Mouse (Mus musculus) neural tube, embryonic 15.5 days (tissue): ENCODE measurements around the gene Rsrp1. TPM values are rescaled to one million over a fixed set of nuclear protein-coding genes. Genes with fewer than 3 reads are reported as not detected.

Source experiments
- ATAC-seq: fragments of 200-750 bp; cut with Nextera tagmentation; 2 replicates; pipeline ENCODE4 v1.8.0; 2017; ENCODE audit warnings: mild to moderate bottlenecking, moderate TSS enrichment, moderate library complexity; ENCODE audit not compliant: low FRiP score
- H3K27ac ChIP-seq: fragments of 300-500 bp; sonication (generic); replicated peaks from 2 replicates; pipeline ENCODE4 v1.5.1; 2015; ENCODE audit warnings: mild to moderate bottlenecking, inconsistent platforms
- H3K27me3 ChIP-seq: fragments of 300-500 bp; sonication (generic); replicated peaks from 2 replicates; pipeline ENCODE4 v1.6.1; 2015; ENCODE audit warnings: inconsistent platforms
- H3K36me3 ChIP-seq: fragments of 300-500 bp; sonication (generic); 2 replicates; pipeline ENCODE4 v1.6.1; 2015; ENCODE audit warnings: inconsistent platforms
- H3K4me1 ChIP-seq: fragments of 300-500 bp; sonication (generic); 2 replicates; pipeline ENCODE4 v1.6.1; 2015; ENCODE audit warnings: inconsistent platforms
- H3K4me2 ChIP-seq: fragments of 300-500 bp; sonication (generic); 2 replicates; pipeline ENCODE4 v1.6.1; 2015; ENCODE audit warnings: inconsistent platforms, mild to moderate bottlenecking, moderate library complexity
- H3K4me3 ChIP-seq: fragments of 300-500 bp; sonication (generic); replicated peaks from 2 replicates; pipeline ENCODE4 v1.5.1; 2015; ENCODE audit warnings: mild to moderate bottlenecking, inconsistent platforms
- H3K9ac ChIP-seq: fragments of 300-500 bp; sonication (generic); replicated peaks from 2 replicates; pipeline ENCODE4 v1.6.1; 2015; ENCODE audit warnings: mild to moderate bottlenecking, inconsistent platforms
- H3K9me3 ChIP-seq: fragments of 300-500 bp; sonication (generic); replicated peaks from 2 replicates; pipeline ENCODE4 v1.6.1; 2016; ENCODE audit warnings: inconsistent platforms
- WGBS: fragments of 180-500 bp; shearing (Covaris S2); methylation state at CpG from one replicate; pipeline ENCODE4 v1.1.7; 2015; ENCODE audit warnings: mixed read lengths; 5-methylcytosine and 5-hydroxymethylcytosine counted together
- polyA plus RNA-seq: library from polyadenylated mRNA; unstranded; fragments of >200 nt; fragmentation: Nextera tagmentation; extraction: Ambion mirVana; gene quantifications from 2 replicates; pipeline ENCODE4 v1.2.1, GENCODE M21; 2015

The Rsrp1 gene
- polyA plus RNA-seq, 1 experiment from 2014 or later = 502 TPM

- Histone ChIP-seq H3K36me3 (peaks cover 34% of the 10 kb centered on the region), H3K27ac (peak overlapping the region; percentile 96)
Observed at GRCm38 (mm10) chr4:134924019-134924741, 788 bp downstream of the Rsrp1 start.

DNA sequence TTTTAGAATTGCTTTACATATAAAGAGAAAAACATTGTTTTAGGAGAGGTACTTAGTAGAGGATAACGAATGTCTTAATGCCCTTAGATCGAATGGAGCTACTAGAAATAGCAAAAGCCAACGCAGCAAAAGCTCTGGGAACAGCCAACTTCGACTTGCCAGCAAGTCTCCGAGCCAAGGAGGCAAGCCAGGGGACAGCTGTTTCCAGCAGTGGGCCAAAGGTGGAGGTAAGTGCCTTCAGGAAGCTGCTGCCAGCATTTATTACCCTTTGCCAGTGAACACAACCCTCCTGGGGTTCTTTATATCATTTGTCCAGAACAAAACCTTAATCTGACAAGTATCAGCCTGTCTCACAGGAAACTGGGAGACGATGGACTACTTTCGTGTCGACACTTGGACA, 1.8 kb downstream of the Rsrp1 start:
- H3K36me3 ChIP-seq = peaks cover 34% of the 10 kb centered on the region
- no peaks in the 10 kb centered on the region for H3K9me3 ChIP-seq
- no peak overlapping the region for H3K9ac ChIP-seq
- H3K4me3 ChIP-seq = peak overlapping the region; percentile 22
- ATAC-seq = no peak
- H3K4me1 ChIP-seq = peaks cover 34% of the 10 kb centered on the region
- H3K4me2 ChIP-seq = peak overlapping the region; percentile 89
- H3K27me3 ChIP-seq = no peaks in the 10 kb centered on the region
- H3K27ac ChIP-seq = no peak overlapping the region
- 78% methylated on average over 8 of the region's 8 CpGs for WGBS

More at GRCm38 (mm10) chr4:134924019-134924741, 788 bp downstream of the Rsrp1 start:
- ATAC-seq = peak; percentile 33; the same call in 1 of the 2 replicates
- under 1% methylated on average over 75 of the region's 75 CpGs for WGBS
- peak overlapping the region; percentile 99 for H3K4me3 ChIP-seq
- H3K9ac ChIP-seq = peak overlapping the region; percentile 99
- H3K27me3 ChIP-seq = no peaks in the 10 kb centered on the region
- no peaks in the 10 kb centered on the region for H3K9me3 ChIP-seq
- peak overlapping the region; percentile 89 for H3K4me2 ChIP-seq
- H3K4me1 ChIP-seq = peaks cover 32% of the 10 kb centered on the region

DNA sequence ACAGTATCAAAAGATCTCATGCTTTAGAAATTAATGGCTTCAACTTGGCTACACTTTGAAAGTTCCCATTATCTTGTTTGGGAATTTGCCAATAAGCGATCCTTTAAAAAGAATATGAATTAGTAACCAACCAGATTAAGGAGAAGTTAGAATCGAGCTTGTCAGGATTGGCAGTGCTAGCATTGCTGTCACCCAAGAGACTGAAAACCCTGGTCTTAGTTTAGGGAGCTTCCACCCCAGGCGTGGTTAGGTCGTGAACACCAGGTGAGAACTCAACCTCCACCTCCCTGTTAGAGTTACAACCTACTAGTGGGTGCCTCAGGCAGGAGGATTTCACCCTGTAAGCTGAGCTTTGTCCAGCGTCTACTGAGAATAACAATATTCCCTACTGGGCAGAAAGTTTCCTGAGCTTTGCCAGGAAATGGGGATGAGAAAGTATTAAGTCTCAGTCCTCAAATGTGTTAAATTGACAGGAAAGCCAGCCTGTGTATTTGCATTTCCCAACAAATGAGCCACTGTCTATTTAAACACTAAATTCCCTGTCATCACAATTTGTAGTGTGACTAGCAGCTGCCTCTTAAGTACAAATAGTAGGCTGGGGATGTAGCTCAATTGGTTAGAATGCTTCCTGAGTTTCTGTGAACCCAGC, 4.5 kb downstream of the Rsrp1 start:
- Histone ChIP-seq H3K4me2 (no peak overlapping the region), H3K36me3 (peaks cover 38% of the 10 kb centered on the region), H3K9ac (no peak overlapping the region), H3K4me3 (no peak overlapping the region), H3K4me1 (peaks cover 44% of the 10 kb centered on the region), H3K9me3 (no peaks in the 10 kb centered on the region), H3K27ac (no peak overlapping the region), H3K27me3 (no peaks in the 10 kb centered on the region)
- no peak for ATAC-seq
- 79% methylated on average over 5 of the region's 5 CpGs for WGBS

DNA sequence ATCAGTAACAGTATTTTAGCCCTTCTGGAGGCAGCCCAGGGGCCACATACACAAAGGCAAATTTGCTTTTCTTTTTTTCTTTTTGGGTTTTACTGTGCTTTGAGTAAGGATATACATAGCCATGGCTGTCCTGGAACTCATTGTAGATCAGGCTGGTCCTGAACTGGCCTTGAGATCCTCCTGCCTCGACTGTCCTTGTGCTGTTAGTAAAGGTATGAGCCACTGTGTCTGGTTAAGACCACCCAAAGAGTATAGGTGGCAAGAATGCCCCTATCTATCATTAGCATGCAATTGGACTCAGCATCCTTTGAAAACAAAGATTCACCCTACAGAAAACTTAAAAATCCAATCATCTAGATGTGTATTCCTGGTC, 5.1 kb downstream of the Rsrp1 start:
- Histone ChIP-seq H3K4me2 (no peak overlapping the region), H3K9me3 (no peaks in the 10 kb centered on the region), H3K27ac (no peak overlapping the region), H3K4me3 (no peak overlapping the region), H3K4me1 (peaks cover 44% of the 10 kb centered on the region), H3K27me3 (no peaks in the 10 kb centered on the region), H3K36me3 (peaks cover 43% of the 10 kb centered on the region), H3K9ac (no peak overlapping the region)
- no peak for ATAC-seq
- WGBS = 76% methylated on average over 1 of the region's 1 CpGs

- Histone ChIP-seq H3K4me2 (no peak overlapping the region), H3K4me3 (no peak overlapping the region), H3K9me3 (no peaks in the 10 kb centered on the region), H3K36me3 (peaks cover 54% of the 10 kb centered on the region), H3K27ac (no peak overlapping the region), H3K27me3 (no peaks in the 10 kb centered on the region), H3K4me1 (peaks cover 41% of the 10 kb centered on the region), H3K9ac (no peak overlapping the region)
- no peak for ATAC-seq
- WGBS = 75% methylated on average over 4 of the region's 4 CpGs
Observed at GRCm38 (mm10) chr4:134929536-134929935, 6.1 kb downstream of the Rsrp1 start.

- Histone ChIP-seq H3K4me2 (peak overlapping the region; percentile 78), H3K9me3 (no peaks in the 10 kb centered on the region), H3K36me3 (peaks cover 60% of the 10 kb centered on the region), H3K4me3 (peak overlapping the region; percentile 92), H3K9ac (peak overlapping the region; percentile 56), H3K4me1 (peaks cover 36% of the 10 kb centered on the region), H3K27ac (peak overlapping the region; percentile 77), H3K27me3 (no peaks in the 10 kb centered on the region)
- WGBS = 30% methylated on average over 9 of the region's 9 CpGs
- ATAC-seq = 0 out of 2 replicates have a peak, but pooled peaks have one; percentile 36
Observed at GRCm38 (mm10) chr4:134930190-134930589, 6.8 kb downstream of the Rsrp1 start.

DNA sequence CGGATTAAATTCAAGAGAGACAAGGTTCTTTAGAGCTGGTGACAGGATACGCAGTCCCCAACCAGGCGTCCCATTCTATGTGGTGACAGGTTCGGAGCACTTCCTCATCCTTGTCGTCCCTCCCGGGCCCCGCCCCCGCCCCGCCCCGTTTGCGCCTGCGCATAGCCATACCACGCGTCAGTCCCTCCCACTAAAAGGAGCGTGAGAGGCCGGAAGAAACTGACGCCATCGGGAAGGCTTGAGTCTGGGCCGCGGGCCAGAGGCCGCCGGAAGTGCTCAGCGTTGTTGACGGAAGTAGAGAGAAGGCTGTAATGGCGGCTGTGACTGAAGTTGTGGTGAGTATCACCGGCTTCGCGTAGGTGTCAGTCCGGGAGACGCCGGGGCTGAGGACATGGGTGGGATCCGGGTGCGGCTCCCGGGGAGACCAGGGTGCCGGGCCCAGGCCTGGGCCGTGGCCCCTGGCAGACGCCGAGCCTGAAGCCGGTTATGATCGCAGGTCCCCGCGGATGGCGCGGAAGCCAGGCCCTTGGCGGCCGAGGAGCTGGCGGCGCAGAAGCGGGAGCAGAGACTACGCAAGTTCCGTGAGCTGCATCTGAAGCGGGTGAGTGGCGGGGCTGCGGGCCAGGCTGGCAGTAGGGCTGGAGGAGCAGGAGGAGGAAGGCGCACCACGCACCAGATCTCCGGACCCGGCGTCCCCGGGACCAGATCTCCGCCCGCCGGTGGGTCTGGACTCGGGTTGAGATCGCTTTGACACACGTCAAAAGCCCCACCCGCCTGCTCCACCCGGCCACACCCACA, 7.5 kb downstream of the Rsrp1 start, which contains the start of gene Syf2:
Gene Syf2 (plus strand): TSS at position 215 of the 798 bp plus-strand sequence.
- no peaks in the 10 kb centered on the region for H3K27me3 ChIP-seq
- under 1% methylated on average over 68 of the region's 68 CpGs for WGBS
- H3K4me3 ChIP-seq = peak within 1 kb of the TSS; percentile 92
- peak within 1 kb of the TSS; percentile 78 for H3K4me2 ChIP-seq
- H3K9ac ChIP-seq = peak within 1 kb of the TSS; percentile 72
- H3K9me3 ChIP-seq = no peaks in the 10 kb centered on the region
- peak; percentile 94 for ATAC-seq
- peaks cover 29% of the 10 kb centered on the region for H3K4me1 ChIP-seq
- peak within 1 kb of the TSS; percentile 85 for H3K27ac ChIP-seq
- H3K36me3 ChIP-seq = peaks cover 60% of the 10 kb centered on the region

DNA sequence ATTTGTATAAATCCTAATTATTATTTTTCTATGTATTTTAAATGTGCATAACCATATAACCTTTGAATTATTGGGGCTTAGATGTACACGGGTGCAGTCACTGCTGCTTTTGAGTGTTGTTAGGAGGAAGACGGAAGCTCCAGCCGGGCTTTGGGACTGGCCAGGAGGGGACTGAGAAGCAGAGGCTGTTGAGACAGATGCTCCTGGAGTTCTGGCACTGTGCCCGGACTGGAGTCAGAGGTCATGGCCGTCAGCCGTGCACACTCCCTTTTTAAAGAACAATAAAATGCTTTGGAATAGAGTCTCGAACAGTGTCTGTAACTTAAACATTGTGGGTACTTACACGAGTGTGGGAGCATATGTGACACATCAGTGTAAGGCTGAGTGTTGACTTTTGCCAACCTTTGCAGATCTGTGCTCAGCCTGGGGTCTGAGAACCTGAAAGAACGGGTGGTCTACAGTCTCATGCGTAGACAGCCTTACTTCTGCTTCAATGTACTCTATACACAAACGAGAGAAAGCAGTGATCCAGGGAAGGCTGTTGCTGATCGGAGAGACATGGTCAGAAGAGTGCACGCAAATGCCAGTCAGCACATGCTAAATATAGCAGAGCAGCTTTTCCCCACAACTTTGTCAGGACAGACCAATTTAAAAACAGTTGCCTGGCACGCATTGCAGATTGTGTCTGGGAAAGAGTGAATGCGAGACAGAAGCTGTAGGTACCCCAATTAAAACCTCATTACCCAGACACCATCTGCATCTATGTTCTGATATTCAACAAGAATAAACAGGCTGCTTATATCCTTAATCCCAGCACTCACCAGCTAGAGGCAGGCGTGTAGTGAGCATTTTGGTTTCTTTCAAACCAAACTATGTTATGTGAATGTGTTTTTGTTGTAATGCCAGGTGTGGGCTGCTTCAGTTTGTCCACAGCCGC, 14.1 kb downstream of the Rsrp1 start:
- WGBS = 52% methylated on average over 17 of the region's 17 CpGs
- Histone ChIP-seq H3K9me3 (no peaks in the 10 kb centered on the region), H3K4me2 (no peak overlapping the region), H3K9ac (no peak overlapping the region), H3K36me3 (peaks cover 52% of the 10 kb centered on the region), H3K27ac (no peak overlapping the region), H3K27me3 (peaks cover 16% of the 10 kb centered on the region), H3K4me3 (no peak overlapping the region), H3K4me1 (peaks cover under 1% of the 10 kb centered on the region; the same call in 1 of the 2 replicates)
- ATAC-seq = no peak

GRCm38 (mm10) chr4:134939900-134940299, 16.5 kb downstream of the Rsrp1 start:
- peak overlapping the region; percentile 34 for H3K4me2 ChIP-seq
- 0 out of 2 replicates have a peak, but pooled peaks cover 5% of the 10 kb centered on the region for H3K4me1 ChIP-seq
- H3K27me3 ChIP-seq = peaks cover 35% of the 10 kb centered on the region
- H3K9me3 ChIP-seq = no peaks in the 10 kb centered on the region
- no peak overlapping the region for H3K4me3 ChIP-seq
- no peak overlapping the region for H3K9ac ChIP-seq
- H3K36me3 ChIP-seq = peaks cover 28% of the 10 kb centered on the region
- no peak for ATAC-seq
- H3K27ac ChIP-seq = no peak overlapping the region
- WGBS = 21% methylated on average over 9 of the region's 9 CpGs

- Histone ChIP-seq H3K27ac (no peak overlapping the region), H3K4me2 (no peak overlapping the region), H3K27me3 (peaks cover 44% of the 10 kb centered on the region), H3K36me3 (no peaks in the 10 kb centered on the region), H3K4me1 (peaks cover 9% of the 10 kb centered on the region), H3K9me3 (no peaks in the 10 kb centered on the region), H3K4me3 (no peak overlapping the region), H3K9ac (no peak overlapping the region)
- WGBS = 50% methylated on average over 27 of the region's 27 CpGs
- ATAC-seq = no peak
Observed at GRCm38 (mm10) chr4:134943758-134944538, 20.6 kb downstream of the Rsrp1 start.
